Mouse (Mus musculus) heart, postnatal 0 days (tissue): ENCODE results near the gene Ncoa5.

ENCODE experiments used
- CTCF ChIP-seq: IDR thresholded peaks from 2 replicates; pipeline ENCODE4 v1.5.1; 2016; ENCODE audit warnings: antibody characterized with exemption, control low read depth, low read depth
- EP300 ChIP-seq: IDR thresholded peaks from 2 replicates; pipeline ENCODE4 v1.6.1; 2016; ENCODE audit warnings: antibody characterized with exemption, low read depth

- TF ChIP-seq CTCF (peak; percentile 41), EP300 (no peak)
These were observed 2.1 kb downstream of the Ncoa5 start for GRCm38 (mm10) chr2:165032533-165032932.
